Mouse (Mus musculus): ENCODE measurements around the gene Dnajc17. TPM values are rescaled to one million over a fixed set of nuclear protein-coding genes. Genes with fewer than 3 reads are reported as not detected.

The Dnajc17 gene
- 1.6 and 3.4 TPM in 2 replicates for polyA plus RNA-seq (2012; rRNA removed)

DNA sequence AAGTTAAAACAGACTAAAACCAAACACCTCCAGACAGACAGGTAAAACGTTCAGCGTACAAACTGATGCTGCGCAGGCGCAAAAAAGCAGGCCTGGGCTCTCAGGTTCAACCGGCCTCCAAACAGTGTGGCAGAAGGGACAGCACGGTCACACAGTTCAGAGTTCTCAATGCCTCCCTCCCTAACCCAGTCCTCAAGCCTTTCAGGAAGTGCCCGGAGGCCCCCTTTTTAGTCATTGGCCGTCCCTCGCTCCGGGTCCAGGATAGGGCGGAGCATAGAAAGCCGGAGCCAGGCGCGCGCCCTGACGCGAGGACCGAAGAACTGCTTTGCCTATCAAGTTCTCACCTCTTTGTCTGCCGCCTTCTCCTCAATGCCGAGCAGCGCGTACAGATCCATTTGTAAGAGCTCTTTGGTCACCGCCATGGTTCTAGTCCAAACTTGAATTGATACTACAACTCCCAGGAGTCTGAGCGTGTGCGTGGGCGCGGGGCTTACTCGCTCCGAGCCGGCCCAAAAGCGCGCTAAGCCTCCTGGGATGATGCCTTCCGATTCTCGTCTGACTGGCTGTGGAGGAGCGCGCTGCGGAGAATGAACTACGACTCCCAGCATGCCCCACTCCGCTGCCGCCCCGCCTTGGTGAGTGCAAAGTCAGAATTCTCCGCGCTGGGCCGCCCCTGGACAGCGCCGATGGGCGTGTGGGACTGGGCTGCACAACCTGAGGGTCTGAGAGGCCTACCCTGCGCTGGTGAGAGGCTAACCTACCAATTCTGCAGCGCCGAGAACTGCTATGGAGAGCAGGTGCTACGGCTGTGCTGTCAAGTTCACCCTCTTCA is at the start of gene Dnajc17, which contains the start of gene Zfyve19:
Gene Dnajc17, minus strand, starts transcription at position 452 of the 832 bp plus-strand sequence.
Gene Zfyve19, plus strand, starts transcription at position 274 of the 832 bp plus-strand sequence.

DNA sequence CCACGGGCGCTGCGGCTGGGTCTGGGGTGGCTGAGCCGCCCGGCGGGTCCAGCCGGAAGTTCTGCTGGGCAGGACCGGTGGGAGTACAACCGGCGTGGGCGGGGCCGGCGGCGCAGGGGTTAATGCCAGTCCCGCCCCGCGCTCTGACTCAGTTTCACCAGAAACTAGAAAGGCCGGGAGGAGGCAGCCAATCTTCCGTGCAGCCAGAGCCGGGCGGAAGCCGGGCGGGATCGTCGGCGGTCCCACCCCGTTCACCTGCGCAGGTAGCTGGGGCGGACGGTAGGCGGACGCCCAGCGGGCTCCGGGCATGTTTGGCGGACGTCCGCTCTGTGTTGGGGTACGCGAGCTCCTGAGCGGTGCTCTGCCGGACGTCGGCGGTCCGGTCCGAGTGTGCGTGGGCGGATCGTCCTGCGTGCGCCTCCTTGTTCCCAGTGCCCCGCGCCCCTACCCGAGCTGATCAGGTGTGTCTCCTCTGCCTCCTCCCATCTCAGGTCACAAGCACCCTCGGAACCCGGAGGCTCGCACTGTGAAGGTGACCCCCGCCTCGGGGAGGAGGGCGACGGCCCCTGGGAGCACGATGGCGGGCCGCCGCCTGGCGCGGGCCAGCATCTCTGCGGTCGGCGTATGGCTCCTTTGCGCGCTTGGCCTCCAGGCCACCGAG is 28.7 kb upstream of the Dnajc17 start, which contains the start of gene Spint1:
Gene Spint1, plus strand, starts transcription at position 153 of the 661 bp plus-strand sequence.

DNA sequence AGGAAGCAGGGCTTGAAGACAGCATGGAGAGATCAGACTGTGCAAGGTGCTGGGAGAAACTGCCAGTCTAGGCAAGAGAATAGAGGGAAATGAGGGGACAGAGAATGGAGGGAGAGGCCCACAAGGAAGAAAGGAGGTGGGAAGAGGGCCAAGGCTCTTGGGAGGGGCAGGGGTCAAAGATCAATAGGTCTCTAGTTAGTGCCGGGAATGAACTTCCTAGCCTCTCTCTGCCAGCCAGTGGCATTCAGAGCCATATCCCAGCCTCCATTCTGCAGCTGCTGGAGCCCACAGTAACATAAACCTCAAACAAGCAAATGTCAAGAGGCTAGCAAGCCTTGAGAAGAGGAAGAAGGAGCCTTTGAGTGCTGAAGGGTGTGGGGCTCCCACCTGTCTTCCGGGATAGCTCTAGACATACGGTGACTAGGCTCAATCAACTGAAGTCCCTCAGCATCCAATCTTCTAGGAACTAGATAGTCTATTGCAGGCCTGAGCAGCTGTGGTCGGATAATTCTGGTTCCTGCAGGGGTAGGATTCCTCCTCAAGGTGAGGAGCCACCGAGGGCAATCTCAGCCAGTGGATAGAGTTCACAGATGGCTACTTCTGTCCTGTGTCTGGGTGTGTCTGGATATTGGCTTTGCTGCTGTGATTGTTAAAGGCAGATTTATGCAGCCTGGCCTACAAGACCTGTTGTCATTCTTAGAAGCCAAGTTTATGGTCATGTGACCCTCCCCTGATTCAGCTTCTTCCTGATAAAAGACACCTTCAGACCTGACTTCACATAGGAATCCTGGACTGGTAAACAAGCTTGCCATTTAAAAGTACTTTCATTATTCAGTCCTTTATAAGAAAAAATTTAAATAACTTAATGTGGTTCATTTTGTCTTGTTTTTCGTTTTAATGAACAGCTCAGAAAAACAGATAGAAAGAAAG is 21.4 kb upstream of the Dnajc17 start, which contains the start of gene Ppp1r14d:
Gene Ppp1r14d, minus strand, starts transcription at position 132 of the 930 bp plus-strand sequence.

DNA sequence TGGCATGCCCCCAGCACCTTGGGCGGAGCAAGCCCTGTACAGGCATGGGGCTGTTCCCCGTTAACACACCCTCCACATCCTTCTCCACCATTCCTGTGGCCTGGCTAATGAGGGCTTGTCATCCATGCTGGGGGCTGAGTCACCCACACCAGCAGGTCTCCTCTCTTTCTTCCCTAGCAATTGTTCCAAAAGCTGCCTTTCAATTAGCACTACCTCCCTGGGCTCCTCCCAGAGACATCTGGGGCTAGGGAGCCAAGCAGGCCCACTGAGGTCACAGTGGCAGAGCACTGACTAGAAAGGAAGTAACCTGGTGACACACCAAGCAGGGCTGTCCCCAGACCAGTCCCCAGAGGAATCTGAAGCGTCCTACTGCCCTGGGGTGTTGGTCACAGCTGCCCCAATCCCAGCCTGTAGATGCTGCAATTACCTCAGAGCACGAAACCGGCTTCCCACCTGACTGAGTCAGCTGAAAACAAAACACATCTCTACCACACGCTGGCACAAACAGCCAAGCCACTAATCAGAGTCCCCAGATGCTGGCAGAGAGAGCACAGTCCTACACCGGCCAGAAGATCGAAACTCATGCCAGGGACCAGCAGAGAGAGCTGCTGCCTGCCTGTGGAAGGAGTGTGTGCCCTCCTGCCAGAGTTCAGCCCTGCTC is 34.5 kb downstream of the Dnajc17 start, which contains the start of gene Gm14137:
Gene Gm14137, plus strand, starts transcription at position 519 of the 661 bp plus-strand sequence.

DNA sequence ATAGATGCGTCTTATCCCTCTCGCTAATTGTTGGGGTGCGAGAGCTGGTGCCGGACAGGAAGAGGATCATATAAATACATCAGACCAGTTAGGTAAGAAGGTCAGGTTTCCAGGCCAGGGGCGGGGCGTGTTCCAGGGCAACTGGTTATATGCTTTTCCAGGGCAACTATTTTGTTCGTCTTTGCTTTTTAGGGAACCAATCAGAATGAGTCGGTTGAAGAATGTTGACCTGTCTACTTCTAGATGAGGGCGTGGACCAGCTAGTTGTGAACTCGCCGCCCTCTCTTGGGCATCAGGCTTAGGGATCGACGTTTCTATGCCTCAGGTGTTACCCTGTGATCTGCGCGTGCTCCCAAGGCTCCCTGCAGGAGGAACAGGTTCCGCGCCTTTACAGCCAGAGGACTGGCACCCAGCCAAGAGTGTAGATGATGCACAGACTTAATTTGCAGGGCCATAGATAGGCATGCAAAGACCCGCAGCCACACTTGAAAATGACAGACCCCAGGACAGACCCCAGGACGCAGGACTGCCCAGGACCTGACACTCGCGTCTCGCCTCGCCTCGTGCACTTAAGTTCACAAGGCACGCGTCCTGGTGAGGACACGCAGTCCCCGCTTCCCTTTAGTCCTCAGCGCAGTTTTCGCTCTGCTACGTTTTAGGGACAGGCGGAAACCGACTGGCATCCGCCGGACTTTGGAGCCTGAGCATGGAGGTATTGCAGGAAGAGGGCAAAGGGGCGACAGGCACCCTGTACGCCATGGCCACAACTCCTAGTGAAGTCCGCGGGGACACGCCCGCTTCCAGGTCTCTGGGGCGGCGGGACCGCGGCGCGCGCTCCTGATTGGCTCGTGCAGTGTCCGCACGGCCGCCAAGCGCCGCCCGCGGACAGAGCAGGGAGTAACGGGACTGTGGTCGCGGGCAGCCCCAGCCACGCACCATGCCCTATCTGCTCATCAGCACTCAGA is 41.4 kb downstream of the Dnajc17 start, which contains the start of gene Gchfr:
Gene Gchfr, plus strand, starts transcription at position 873 of the 965 bp plus-strand sequence.

DNA sequence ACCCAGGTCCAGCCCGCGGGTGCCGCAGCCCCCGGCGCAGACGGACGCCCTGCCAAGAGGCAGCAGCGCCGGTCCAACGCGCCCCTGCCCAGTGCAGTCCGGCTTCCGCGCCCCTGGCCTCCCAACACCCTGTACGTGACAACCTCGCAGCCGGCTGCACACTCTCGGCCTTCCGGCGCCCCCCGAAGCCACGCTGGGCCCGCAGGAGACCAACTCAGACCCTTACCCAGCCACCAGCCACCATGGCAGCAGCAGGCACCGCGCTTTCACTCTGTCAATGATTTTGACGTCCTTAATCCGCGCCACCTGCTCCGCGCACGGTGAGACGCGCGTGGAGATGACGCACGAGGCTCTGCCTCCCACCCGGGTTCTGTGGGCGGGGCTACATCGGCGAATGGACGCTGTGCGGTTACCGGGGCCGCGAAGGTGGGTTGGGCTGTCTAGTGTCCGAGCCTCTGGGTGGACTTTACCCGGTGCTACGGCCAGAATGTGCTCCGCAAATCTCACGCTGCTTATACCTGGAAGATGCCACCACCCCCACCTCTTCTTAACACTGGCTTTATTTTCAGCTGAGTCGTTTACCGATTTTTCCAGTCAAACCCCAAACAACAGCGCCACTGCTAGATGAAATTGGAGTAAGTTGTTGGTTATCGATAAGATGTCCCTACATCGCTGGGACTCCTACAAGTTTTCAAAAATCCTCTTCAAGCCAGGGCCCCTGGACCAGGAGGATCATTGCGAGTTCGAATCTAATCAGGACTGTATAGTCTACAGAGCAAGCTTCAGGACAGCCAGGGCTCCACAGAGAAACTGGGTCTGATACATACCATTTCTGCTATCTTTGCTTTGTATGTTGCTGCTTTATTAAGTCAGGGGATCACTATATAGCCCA is 51.7 kb downstream of the Dnajc17 start, which contains the start of gene Rmdn3:
Gene Rmdn3, minus strand, starts transcription at position 354 of the 892 bp plus-strand sequence.

Other genes with a start within 250 kb of the Dnajc17 start
- 1.2 and 2.2 TPM in 2 replicates for gene Ccdc32, start 179.4 kb downstream of the Dnajc17 start, polyA plus RNA-seq (2012; rRNA removed)
- 0.45 and 1.2 TPM in 2 replicates for gene Rpusd2, start 174.0 kb downstream of the Dnajc17 start, polyA plus RNA-seq (2012; rRNA removed)
- 0.04 TPM in 2 replicates for gene Knl1, start 161.7 kb downstream of the Dnajc17 start, polyA plus RNA-seq (2012; rRNA removed)
- gene Rad51, start 96.0 kb downstream of the Dnajc17 start, polyA plus RNA-seq (2012; rRNA removed): 1.2 and 1.9 TPM in 2 replicates
- gene Rmdn3, start 51.8 kb downstream of the Dnajc17 start, polyA plus RNA-seq (2012; rRNA removed): 7.6 and 10.5 TPM in 2 replicates
- 0.13 and 0.42 TPM in 2 replicates for gene Gchfr, start 41.0 kb downstream of the Dnajc17 start, polyA plus RNA-seq (2012; rRNA removed)
- 0.47 and 1.6 TPM in 2 replicates for gene Gm14137, start 34.3 kb downstream of the Dnajc17 start, polyA plus RNA-seq (2012; rRNA removed)
- 18.4 and 18.5 TPM in 2 replicates for gene Zfyve19, start 178 bp downstream of the Dnajc17 start, polyA plus RNA-seq (2012; rRNA removed)
- 0.51 and 0.58 TPM in 2 replicates for gene Ppp1r14d, start 21.1 kb upstream of the Dnajc17 start, polyA plus RNA-seq (2012; rRNA removed)
- 28.1 and 42.0 TPM in 2 replicates for gene Spint1, start 28.6 kb upstream of the Dnajc17 start, polyA plus RNA-seq (2012; rRNA removed)
- 2.3 and 5.3 TPM in 2 replicates for gene Rhov, start 62.5 kb upstream of the Dnajc17 start, polyA plus RNA-seq (2012; rRNA removed)
- 8.7 and 10.1 TPM in 2 replicates for gene Vps18, start 79.9 kb upstream of the Dnajc17 start, polyA plus RNA-seq (2012; rRNA removed)
- gene Dll4, start 117.0 kb upstream of the Dnajc17 start, polyA plus RNA-seq (2012; rRNA removed): 2.8 and 3.1 TPM in 2 replicates
- gene Chac1, start 142.4 kb upstream of the Dnajc17 start, polyA plus RNA-seq (2012; rRNA removed): 10.7 and 16.8 TPM in 2 replicates

Data from stomach, adult 2 months (tissue).